Mouse (Mus musculus) intestine, embryonic 14.5 days (tissue): ENCODE measurements around the gene Rab36. TPM values are rescaled to one million over a fixed set of nuclear protein-coding genes. Genes with fewer than 3 reads are reported as not detected.

ENCODE experiments used
- ATAC-seq: fragments of 200-750 bp; cut with Nextera tagmentation; replicated peaks from 2 replicates; pipeline ENCODE4 v1.8.0; 2017; ENCODE audit warnings: low read depth, moderate number of reproducible peaks, moderate TSS enrichment, moderate library complexity; ENCODE audit not compliant: low FRiP score, low TSS enrichment
- DNase-seq: peaks from one replicate; pipeline ENCODE4 v3.0.0-alpha.2; 2018; ENCODE audit warnings: low spot score
- H3K27ac ChIP-seq: fragments of 300-500 bp; sonication (generic); 2 replicates; pipeline ENCODE4 v1.5.1; 2014; ENCODE audit warnings: low read depth, mild to moderate bottlenecking, control low read depth
- H3K27me3 ChIP-seq: fragments of 300-500 bp; sonication (generic); replicated peaks from 2 replicates; pipeline ENCODE4 v1.6.1; 2014; ENCODE audit warnings: low read length, control low read depth; ENCODE audit not compliant: control insufficient read depth, insufficient read depth
- H3K36me3 ChIP-seq: fragments of 300-500 bp; sonication (generic); 2 replicates; pipeline ENCODE4 v1.6.1; 2014; ENCODE audit warnings: low read length, control low read depth; ENCODE audit not compliant: control insufficient read depth, insufficient read depth
- H3K4me1 ChIP-seq: fragments of 300-500 bp; sonication (generic); replicated peaks from 2 replicates; pipeline ENCODE4 v1.6.1; 2014; ENCODE audit warnings: low read length, control low read depth, mixed read lengths; ENCODE audit not compliant: control insufficient read depth, insufficient read depth
- H3K4me2 ChIP-seq: fragments of 300-500 bp; sonication (generic); 2 replicates; pipeline ENCODE4 v1.6.1; 2014; ENCODE audit warnings: low read length
- H3K4me3 ChIP-seq: fragments of 300-500 bp; sonication (generic); 2 replicates; pipeline ENCODE4 v1.5.1; 2014; ENCODE audit warnings: low read depth, low read length, control low read depth, mixed read lengths
- H3K9ac ChIP-seq: fragments of 300-500 bp; sonication (generic); 2 replicates; pipeline ENCODE4 v1.6.1; 2014; ENCODE audit warnings: mild to moderate bottlenecking, low read length
- H3K9me3 ChIP-seq: fragments of 300-500 bp; sonication (generic); 2 replicates; pipeline ENCODE4 v1.6.1; 2016; ENCODE audit warnings: low read length, control low read depth; ENCODE audit not compliant: control insufficient read depth
- WGBS: fragments of 180-500 bp; shearing (Covaris S2); extraction: QIAGEN DNeasy Blood & Tissue Kit; methylation state at CpG from one replicate; pipeline ENCODE4 v1.1.7; 2014; 5-methylcytosine and 5-hydroxymethylcytosine counted together
- polyA plus RNA-seq: library from polyadenylated mRNA; unstranded; fragments of >200 nt; fragmentation: Nextera tagmentation; extraction: Ambion mirVana; gene quantifications from 2 replicates; pipeline ENCODE4 v1.2.1, GENCODE M21; 2014

Rab36 gene
- polyA plus RNA-seq: 8.2 and 8.9 TPM in 2 replicates

DNA sequence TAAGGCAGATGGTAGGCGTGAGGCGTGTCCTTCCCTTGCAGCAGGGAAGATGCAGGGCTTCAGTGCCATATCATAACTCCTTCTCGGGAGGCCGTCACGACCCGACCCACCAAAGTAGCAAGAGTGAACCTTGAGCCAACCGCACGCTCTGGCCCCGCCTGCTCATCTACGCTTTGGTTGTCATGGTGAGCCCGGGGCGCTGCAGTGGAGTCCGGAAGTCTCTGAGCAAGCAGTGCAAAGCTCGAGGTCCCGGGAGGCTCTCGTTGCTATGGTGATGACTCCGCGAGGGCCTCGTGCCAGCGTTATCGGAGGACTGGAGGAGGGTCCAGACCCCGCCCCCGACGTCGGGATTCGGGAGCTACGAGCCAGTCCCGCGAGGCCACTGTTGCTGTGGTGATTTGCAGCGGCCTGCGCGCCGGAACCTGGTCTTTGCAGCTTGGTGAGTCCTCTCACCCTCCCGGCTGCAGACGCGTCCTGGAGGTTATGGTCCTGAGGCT is at the start of gene Rab36:
TSS of gene Rab36 (plus strand) at position 176 of the 497 bp plus-strand sequence.
- DNase-seq (peak; percentile 97), ATAC-seq (peak; percentile 99)
- peak within 1 kb of the TSS; percentile 56 for H3K9ac ChIP-seq
- H3K4me3 ChIP-seq: peak within 1 kb of the TSS; percentile 44
- H3K27ac ChIP-seq: peak within 1 kb of the TSS; percentile 64
- under 1% methylated on average over 36 of the region's 36 CpGs for WGBS
- peak within 1 kb of the TSS; percentile 67 for H3K4me2 ChIP-seq
- peaks cover 14% of the 10 kb centered on the region for H3K4me1 ChIP-seq
- H3K36me3 ChIP-seq: no peaks in the 10 kb centered on the region
- no peaks in the 10 kb centered on the region for H3K27me3 ChIP-seq
- no peaks in the 10 kb centered on the region for H3K9me3 ChIP-seq

DNA sequence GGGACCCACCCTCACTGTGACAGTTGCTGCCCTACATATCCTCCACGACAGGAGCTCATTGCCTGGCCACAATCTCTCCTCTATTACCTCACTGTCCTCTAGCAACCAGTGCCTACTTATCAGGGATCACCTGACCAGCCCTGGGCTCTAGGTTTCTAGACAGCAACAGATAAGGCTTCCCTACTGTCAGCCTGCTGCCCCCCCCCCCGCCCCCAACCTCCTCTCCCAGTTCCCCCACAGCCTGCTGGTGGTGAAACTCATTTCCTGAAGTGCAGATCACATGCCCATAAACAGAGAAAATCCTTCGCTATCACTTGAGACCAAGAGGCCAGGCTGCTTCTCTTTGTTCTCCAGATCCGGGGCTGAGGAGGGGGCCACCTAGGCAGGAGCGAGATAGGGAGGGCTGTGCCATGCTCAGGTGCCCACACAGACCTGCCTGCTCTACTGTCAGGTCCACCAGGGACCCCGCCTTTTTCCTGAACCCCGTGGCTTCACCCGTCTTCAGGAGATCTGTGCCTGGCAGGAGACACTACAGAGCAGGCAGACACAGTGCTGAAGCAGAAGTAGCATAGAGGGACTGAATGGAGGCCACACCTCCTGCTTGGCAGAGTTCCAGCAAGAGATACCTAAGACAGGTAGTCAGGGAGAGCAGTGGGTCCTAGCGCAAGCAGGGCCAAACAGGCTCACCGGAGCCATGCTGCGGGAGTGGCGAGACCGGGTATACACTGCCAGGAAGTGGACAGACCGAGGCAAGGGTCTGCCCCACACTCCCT is 49.0 kb upstream of the Rab36 start:
- Histone ChIP-seq H3K9me3 (no peaks in the 10 kb centered on the region), H3K4me2 (no peak overlapping the region)
- DNase-seq: no peak

GRCm38 (mm10) chr10:74989814-74990213 is 47.0 kb upstream of the Rab36 start:
- H3K9ac ChIP-seq: no peak overlapping the region
- no peaks in the 10 kb centered on the region for H3K36me3 ChIP-seq
- H3K4me1 ChIP-seq: peaks cover 5% of the 10 kb centered on the region
- no peaks in the 10 kb centered on the region for H3K27me3 ChIP-seq
- H3K4me2 ChIP-seq: no peak overlapping the region
- H3K27ac ChIP-seq: no peak overlapping the region
- 75% methylated on average over 4 of the region's 4 CpGs for WGBS
- DNase-seq (no peak), ATAC-seq (no peak)
- no peak overlapping the region for H3K4me3 ChIP-seq
- H3K9me3 ChIP-seq: no peaks in the 10 kb centered on the region

More for the DNA sequence above, 49.0 kb upstream of the Rab36 start:
- H3K36me3 ChIP-seq: no peaks in the 10 kb centered on the region
- no peaks in the 10 kb centered on the region for H3K27me3 ChIP-seq
- no peak overlapping the region for H3K27ac ChIP-seq
- H3K4me1 ChIP-seq: peaks cover 5% of the 10 kb centered on the region; the same call in 1 of the 2 replicates
- ATAC-seq: peak; percentile 70
- H3K4me3 ChIP-seq: no peak overlapping the region
- WGBS: 56% methylated on average over 14 of the region's 14 CpGs
- H3K9ac ChIP-seq: no peak overlapping the region

GRCm38 (mm10) chr10:74990584-74991322 is 46.1 kb upstream of the Rab36 start:
- Histone ChIP-seq H3K36me3 (no peaks in the 10 kb centered on the region), H3K4me3 (no peak overlapping the region), H3K27ac (no peak overlapping the region), H3K4me1 (peaks cover 14% of the 10 kb centered on the region), H3K9ac (no peak overlapping the region), H3K4me2 (no peak overlapping the region), H3K9me3 (no peaks in the 10 kb centered on the region), H3K27me3 (no peaks in the 10 kb centered on the region)
- ATAC-seq (no peak), DNase-seq (no peak)
- WGBS: 39% methylated on average over 26 of the region's 26 CpGs

DNA sequence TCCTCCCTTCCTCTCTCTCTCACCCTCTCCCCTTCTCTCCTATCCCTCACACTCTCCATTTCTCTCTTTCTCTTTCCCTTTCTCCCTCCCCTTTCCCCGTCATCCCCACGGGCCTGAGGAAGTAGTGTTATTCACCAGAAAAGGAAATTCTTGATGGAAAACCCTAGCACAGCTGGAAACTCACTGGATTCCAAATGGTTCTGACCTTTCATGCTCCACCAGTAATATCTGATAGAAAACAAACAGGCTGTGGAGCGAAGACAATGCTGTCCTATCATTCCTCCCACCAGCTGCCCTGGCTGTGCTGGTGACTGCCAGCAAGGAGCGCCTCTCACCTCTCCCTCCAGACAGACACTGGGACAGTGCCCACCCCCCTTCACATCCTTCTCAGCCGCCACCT is 42.0 kb upstream of the Rab36 start:
- peaks cover 11% of the 10 kb centered on the region for H3K4me1 ChIP-seq
- DNase-seq (no peak), ATAC-seq (no peak)
- no peak overlapping the region for H3K4me3 ChIP-seq
- no peaks in the 10 kb centered on the region for H3K9me3 ChIP-seq
- WGBS: 8% methylated on average over 5 of the region's 5 CpGs
- H3K36me3 ChIP-seq: no peaks in the 10 kb centered on the region
- peak overlapping the region; percentile 50 for H3K4me2 ChIP-seq
- no peak overlapping the region for H3K27ac ChIP-seq
- no peak overlapping the region for H3K9ac ChIP-seq
- no peaks in the 10 kb centered on the region for H3K27me3 ChIP-seq

DNA sequence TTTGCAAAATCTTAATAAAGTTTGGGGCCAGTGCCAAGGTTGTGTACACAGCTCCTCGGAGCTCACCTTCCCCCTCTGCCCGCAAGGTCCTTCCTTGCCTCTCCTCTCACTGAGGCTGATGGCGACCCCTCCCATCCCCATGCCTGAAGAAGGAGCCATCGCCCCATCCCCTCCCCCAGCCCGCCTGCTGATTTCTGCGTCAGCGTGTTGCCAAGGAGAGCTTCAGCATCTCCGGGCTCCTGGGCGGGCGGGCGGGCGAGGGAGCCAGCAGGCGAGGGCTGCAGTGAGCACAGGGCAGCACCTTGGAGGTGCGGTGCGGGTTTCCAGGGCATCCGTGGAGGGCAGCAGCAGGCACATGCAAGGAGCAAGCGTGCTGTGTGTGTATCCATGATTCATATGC is 41.5 kb upstream of the Rab36 start:
- Histone ChIP-seq H3K27me3 (no peaks in the 10 kb centered on the region), H3K36me3 (no peaks in the 10 kb centered on the region), H3K4me2 (peak overlapping the region; percentile 50), H3K4me1 (peaks cover 11% of the 10 kb centered on the region), H3K27ac (no peak overlapping the region), H3K4me3 (peak overlapping the region; percentile 20), H3K9me3 (no peaks in the 10 kb centered on the region), H3K9ac (0 out of 2 replicates have a peak overlapping the region, but pooled peaks have one; percentile 16)
- no peak for DNase-seq
- ATAC-seq: 0 out of 2 replicates have a peak, but pooled peaks have one; percentile 25
- 5% methylated on average over 17 of the region's 17 CpGs for WGBS

- Histone ChIP-seq H3K9me3 (no peaks in the 10 kb centered on the region), H3K36me3 (no peaks in the 10 kb centered on the region), H3K4me3 (no peak overlapping the region), H3K4me2 (no peak overlapping the region), H3K9ac (no peak overlapping the region), H3K4me1 (peaks cover 6% of the 10 kb centered on the region), H3K27ac (no peak overlapping the region), H3K27me3 (no peaks in the 10 kb centered on the region)
- DNase-seq (no peak), ATAC-seq (no peak)
- 94% methylated on average over 8 of the region's 8 CpGs for WGBS
Measured at GRCm38 (mm10) chr10:75001391-75001790, 35.5 kb upstream of the Rab36 start.

DNA sequence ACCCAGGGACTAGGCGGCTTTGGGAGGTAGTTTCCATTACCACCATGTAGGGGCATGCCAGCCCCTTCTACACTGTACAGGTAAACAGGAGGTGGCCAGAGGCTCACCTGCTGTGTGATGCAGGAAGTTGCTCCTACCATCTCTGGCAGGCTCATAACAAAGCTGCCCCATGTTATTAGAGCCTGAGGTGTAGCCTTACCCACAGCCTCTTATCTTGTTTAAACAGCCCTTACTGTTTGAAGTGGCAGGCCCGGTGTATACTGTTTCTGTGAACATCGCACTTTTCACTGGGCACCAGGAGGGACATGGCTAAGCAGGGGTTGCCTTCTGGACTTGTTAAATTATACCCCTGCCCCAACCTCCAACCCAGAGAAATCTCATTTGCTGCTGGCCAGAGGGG is 32.8 kb upstream of the Rab36 start:
- peaks cover 6% of the 10 kb centered on the region for H3K4me1 ChIP-seq
- no peak overlapping the region for H3K4me2 ChIP-seq
- 49% methylated on average over 3 of the region's 3 CpGs for WGBS
- no peak for DNase-seq
- no peak overlapping the region for H3K27ac ChIP-seq
- H3K36me3 ChIP-seq: no peaks in the 10 kb centered on the region
- H3K9ac ChIP-seq: no peak overlapping the region
- ATAC-seq: peak; percentile 51
- no peaks in the 10 kb centered on the region for H3K9me3 ChIP-seq
- no peak overlapping the region for H3K4me3 ChIP-seq
- no peaks in the 10 kb centered on the region for H3K27me3 ChIP-seq
